Mouse (Mus musculus): ENCODE measurements around the gene Fnip1.

- TF ChIP-seq CTCF (IDR thresholded peaks at IDR 0.05; ENCODE audit: extremely low read depth, insufficient read depth, low read length) (no peak), POLR2A (IDR thresholded peaks at IDR 0.05; ENCODE audit: extremely low read depth, insufficient read depth, low read length) (no peak)
These were observed 64.7 kb downstream of the Fnip1 start for GRCm38 (mm10) chr11:54502546-54503245.
